Mouse (Mus musculus) 3134 (cell line): ENCODE measurements around the gene Rsbn1l.

Experiments used
- DNase-seq: peaks from one replicate; pipeline ENCODE4 v3.0.0-alpha.2; 2011; ENCODE audit warnings: low spot score; ENCODE audit not compliant: insufficient read length; ENCODE audit errors: extremely low read depth

Gene Rsbn1l

DNA sequence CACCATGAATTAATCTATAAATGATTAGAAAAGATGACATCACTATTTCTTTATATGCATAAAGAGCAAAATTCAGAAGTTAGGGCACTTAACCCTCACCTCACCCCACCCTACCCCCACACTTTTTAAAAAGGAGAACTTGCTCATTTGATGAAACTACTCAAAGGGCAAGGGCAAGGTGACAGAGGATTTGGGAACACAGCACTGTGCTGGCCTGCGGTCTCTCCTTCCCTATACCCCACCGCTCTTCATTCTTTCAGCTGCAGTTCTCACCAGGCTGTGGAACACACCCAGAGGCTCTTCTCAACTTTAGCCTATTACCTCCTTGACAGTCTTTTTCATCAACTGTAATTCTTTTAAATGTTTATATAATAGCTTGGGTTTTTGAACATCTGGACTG, 109.2 kb downstream of the Rsbn1l start:
- no peak for DNase-seq

DNA sequence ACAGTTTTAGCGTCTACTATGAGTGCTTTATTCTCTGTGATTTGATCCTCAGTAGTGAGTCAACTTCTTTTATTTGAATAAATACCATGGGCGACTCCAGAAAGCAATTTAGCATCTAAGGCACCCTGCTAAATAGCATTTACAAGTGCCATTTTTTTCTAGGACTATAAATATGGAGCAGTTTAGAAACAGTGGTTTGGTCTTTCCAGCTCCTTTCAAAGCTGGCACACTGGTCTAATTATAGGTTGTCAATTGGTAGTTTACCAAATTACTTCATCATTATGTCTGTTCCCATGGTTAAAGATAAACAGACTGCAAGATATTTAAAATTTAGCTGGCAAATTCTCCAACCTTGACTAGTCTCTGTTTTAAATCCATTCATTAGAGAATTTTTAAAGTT, 112.4 kb downstream of the Rsbn1l start:
- no peak for DNase-seq

DNA sequence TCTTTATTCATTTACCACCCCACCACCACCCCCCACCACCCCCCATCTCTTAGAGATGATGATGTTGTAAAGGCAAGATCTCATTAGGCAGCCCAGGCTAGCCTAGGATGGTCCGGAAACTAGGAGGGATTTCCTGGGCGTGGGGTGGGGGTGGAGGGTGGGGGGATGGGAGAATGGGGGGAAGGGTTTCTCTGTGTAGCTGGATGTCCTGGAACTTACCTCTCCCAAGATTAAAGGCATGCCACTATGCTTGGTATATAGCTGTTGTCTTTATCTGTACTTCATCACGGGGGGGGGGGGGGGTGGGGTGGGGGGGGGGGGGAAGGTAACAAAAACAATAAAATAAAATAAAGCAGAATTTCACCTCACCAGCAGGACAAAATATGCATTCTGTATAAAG, 112.8 kb downstream of the Rsbn1l start:
- DNase-seq, result no peak
